Mouse (Mus musculus): ENCODE measurements around the gene Gm28551.

GRCm38 (mm10) chr1:53296581-53297383 lies 55.7 kb downstream of the Gm28551 start, which contains the start of the genes Pms1, Ormdl1 and Gm28778:
- TF ChIP-seq CTCF (IDR thresholded peaks at IDR 0.05; ENCODE audit: low read depth) (peak; percentile 45), EP300 (IDR thresholded peaks at IDR 0.05; ENCODE audit: low read depth) (no peak)
